Mouse (Mus musculus): ENCODE data around the gene Rpain.
A peak's percentile ranks its signal among the peaks of the same experiment; 100 is the strongest.

Gene Rpain

DNA sequence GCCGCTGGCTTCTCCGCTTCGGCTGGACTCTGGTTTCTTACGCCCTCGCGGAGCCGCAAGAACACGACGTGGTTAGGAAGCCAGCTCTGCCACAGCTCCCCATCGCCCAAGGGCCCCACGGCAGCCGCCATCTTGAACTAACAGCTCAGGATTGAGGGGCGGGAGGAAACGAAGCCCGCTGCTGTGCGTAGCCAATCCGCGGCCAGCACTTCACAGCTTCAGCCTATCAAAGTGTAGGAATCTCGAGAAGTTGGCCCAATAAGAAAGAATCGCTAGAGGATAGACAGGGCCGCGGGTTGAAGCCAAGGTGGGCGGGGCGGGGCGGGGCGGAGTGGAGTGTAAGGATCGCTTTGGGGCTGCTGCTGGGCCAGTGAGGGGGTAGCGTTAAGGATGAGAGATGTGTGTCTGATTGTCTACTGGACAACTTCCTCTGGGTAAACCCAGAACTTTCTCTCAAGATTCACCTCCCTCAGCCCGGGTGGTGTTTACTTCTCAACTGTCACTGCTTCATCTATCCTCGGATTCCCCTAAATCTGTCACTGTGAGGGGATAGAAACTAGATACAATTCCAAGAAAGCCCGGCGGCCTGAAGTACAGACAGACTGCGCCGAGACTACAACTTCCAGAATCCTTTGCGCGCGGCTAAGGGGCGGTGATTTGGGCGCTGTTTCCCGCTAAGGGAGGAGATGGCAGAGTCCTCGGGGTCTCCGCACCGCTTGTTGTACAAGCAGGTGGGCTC lies at the start of gene Rpain, which contains the start of gene Nup88:
Gene Rpain, plus strand, starts transcription at position 393 of the 739 bp plus-strand sequence.
Gene Nup88, minus strand, starts transcription at position 153 of the 739 bp plus-strand sequence.
- DNase-seq (ENCODE audit: low spot score), result peak; percentile 93

GRCm38 (mm10) chr11:70931461-70931860 lies 38.6 kb upstream of the Rpain start:
- DNase-seq (ENCODE audit: low spot score), result no peak

DNA sequence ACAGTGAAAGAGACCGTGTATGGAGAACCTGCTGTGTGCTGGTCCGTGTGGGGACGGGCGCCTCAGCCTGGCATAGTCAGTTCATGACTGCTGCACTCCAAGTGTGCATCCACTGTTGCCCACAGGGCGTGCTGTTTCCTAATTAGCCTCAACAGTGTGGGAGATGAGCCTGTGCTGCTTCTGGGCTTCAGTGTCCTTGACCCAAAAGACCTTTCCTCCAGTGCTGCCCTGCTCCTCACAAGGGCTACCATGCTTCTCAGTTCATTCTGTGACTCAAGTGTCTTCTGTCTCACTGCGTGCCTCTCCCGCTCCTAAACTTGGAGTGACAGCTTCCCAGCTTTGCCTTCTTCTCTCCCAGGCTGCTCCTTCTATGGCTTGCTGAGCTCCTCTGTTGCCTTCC lies 34.7 kb upstream of the Rpain start:
- DNase-seq (ENCODE audit: low spot score), result no peak

DNA sequence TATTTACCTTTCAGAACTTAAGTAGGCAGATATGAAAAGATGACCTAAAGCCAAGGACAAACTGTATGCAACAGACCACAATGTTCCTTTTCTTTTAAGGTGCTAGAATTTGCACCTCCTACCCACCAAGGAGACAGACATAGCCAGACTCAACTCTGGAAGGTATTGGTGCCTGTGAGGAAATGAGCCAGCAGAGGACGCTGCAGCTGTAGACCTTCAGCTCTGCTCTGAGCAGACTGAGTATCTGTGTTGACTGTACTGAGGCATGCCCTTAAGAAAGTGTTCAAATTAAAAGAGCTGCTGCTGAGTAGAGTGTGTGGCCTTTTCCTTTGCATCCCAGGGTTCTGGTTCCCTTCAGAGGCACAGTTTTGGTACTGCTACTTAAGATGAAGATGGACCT lies 27.4 kb upstream of the Rpain start:
- DNase-seq (ENCODE audit: low spot score), result no peak

DNA sequence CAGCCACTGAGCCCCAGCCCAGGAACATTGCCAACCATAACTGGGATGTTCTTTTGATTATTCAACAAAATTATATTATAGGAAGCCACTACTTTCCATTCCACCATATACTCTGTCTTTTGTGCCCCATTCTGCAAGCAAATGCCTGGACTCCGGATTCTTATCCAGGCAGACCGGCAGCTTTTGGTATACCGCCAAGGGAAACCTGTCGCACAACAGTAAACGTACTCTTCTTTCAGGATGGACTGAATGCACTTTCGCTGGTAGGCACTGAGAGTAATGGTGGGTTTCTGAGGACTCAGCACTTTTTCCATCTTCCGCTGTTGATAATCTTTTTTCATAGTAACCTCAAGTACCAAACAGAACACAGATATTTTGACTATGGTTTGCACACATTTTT lies 26.4 kb upstream of the Rpain start:
- DNase-seq (ENCODE audit: low spot score), result no peak

GRCm38 (mm10) chr11:70944935-70945817 lies 24.8 kb upstream of the Rpain start:
- no peak for DNase-seq (ENCODE audit: low spot score)

DNA sequence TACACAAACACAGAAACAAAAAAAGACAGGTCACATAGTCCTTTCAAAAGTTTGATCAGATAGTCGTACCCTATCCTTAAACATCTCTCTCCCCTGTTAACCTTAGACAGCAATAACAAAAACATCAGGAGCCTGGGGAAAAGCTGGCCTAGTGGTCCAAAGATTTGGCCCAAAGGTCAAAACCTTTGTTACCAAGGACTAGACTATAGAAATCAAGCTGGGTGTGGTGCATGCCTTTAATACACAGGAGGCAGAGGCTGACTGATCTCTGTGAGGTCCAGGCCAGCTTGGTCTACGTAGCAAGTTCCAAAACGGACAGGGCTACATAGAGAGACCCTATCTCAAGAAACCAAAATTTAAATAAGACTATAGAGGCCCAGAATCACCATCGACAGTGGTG lies 15.3 kb upstream of the Rpain start:
- no peak for DNase-seq (ENCODE audit: low spot score)

GRCm38 (mm10) chr11:70960786-70961554 lies 9.0 kb upstream of the Rpain start:
- no peak for DNase-seq (ENCODE audit: low spot score)

DNA sequence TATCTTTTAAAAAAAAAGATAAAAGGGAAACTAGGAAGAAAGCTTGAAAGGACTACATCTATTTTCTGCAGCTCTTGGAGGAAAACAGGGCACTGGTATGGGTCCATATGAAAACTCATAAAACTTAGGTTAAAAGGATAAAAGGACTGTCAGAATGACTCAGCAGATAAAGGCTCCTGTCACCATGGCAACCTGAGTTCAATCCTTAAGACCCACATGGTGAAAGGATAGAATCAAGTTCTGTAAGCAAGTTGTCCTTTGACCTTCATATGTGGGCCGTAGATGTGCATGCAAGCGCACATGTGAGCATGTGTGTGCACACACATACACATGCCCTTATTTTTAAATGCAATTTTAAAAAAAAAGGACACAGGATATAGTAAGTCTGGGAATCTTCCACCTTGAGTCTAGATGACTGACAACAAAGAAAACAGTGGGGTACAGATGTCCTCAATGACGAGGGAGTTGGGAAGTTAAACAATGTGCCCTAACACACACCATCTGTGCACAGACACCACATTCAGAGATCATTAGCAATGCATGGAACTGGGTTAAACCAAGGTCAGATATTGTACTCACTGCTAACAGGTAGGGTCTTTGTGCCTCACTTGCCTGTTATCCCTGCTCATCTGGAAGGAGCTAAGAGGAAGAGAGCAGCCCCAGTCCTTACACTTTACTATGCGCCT lies 5.6 kb upstream of the Rpain start:
- no peak for DNase-seq (ENCODE audit: low spot score)

- DNase-seq (ENCODE audit: low spot score), result no peak
These were observed 680 bp upstream of the Rpain start for GRCm38 (mm10) chr11:70969271-70969794.

DNA sequence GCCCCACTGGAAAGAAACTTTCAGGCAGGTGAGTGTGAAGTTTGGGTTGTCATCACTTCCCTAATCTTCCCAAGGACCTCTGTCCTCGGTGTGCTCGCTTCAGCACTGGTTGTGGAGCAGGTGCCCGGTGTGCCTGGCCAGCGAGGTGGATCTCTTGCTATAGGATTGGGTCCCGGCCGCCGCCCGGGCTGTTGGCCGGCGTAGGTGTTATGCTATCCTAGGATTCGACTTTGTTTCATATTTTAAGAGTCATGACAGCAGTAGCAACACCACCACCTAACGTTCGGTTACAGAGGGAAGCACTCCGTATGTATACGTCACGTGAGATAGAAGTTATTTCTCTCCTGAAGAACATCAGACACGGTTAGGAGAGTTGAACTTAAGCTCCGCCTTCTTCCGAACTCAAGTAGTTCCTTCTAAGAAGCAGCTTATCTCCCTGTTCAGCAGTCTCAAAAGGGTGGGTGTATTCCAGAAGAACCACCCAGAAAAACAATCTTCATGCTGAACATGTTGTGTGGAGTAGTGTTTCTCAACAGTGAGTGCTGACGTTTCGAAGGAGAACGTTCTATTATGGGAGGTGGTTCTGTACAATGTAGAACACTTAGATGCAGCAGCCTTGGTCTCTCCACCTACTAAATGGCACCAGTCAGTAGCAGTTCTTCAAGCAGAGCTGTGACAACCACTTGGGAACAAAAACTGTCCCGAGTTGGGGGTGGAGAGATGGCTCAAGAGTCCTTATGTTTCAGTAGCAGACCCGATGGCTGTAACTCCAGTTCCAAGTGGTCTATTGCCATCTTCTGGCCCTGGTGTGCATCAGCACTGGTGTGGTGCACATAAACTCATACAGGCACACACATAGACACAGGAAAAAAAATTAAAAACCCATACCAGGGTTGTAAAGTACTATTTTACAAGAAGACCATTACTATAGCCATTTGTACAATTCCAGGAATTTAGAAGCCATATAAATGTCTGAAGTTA lies 837 bp downstream of the Rpain start:
- peak; percentile 49 for DNase-seq (ENCODE audit: low spot score)

GRCm38 (mm10) chr11:70972586-70972985 lies 2.6 kb downstream of the Rpain start:
- DNase-seq (ENCODE audit: low spot score), result no peak

- DNase-seq (ENCODE audit: low spot score), result peak; percentile 22
These were observed 3.9 kb downstream of the Rpain start for GRCm38 (mm10) chr11:70973947-70974346.

DNA sequence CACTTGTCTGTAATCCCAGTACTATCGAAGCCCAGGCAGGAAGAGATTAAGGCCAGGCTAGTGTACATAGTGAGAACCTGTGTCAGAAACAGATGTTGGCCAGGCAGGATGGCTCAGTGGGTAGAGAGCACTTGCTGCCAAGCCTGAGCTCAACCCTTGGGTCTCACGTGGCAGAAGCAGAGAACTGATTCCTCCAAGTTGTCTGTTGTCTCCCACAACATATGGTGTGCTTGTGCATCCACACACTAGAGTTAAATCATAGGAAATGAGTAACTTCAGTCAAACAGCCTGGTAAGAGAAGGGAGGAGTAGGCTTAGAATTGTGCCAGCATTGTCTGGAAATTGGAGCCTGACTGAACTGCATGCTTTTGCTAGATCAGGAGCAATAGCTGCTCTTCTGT lies 5.2 kb downstream of the Rpain start:
- no peak for DNase-seq (ENCODE audit: low spot score)

- DNase-seq (ENCODE audit: low spot score), result no peak
These were observed 7.3 kb downstream of the Rpain start for GRCm38 (mm10) chr11:70977293-70977692.

DNA sequence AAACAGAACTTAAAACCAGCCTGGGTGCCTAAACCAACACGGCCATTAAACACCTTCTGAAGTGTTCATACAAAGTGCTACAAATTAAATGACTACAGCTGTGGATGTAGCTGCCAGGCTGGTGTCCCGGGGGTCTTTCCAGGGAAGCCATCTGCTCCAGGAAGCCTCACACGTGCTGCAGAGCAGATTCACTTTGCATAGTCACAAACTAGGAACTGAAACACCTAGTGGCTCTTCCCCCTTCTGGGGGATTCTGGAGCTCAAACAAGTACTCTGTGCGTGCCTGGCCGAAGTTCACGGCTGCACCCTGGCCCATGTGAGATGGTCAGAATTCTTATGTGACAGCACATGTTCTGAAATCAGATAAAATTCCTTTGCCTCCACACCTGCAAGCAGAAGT lies 10.2 kb downstream of the Rpain start:
- DNase-seq (ENCODE audit: low spot score), result no peak

DNA sequence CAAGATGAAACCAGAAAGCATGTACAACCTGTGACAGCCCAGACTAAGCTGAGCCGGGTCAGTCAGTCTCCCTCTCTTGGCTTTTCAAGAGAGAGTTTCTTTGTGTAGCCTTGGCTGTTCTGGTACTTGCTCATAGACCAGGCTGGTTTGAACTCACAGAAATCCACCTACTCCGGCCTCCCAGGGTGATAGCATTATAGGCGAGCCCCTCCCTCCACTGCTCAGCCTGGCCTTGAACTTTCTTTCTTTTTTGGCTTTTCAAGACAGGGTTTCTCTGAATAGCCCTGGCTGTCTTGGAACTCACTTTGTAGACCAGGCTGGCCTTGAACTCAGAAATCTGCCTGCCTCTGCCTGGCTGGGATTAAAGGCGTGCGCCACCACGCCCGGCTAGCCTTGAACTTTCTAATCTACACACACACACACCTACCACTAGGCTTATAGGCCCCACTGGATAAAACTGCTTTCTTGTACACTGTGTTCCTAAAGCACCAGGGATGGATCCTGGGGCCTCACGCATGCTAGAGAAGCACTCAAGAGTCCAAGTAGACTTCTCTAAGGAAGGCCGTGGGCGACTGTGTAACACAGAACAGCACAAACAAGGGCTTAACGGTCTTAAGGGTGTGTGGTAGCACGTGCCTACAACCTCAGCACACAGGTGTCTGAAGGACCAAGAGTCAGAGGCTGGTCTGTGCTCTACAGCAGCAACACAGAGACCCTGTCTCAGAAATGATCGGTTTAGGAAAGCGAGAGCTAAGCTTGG lies 10.9 kb downstream of the Rpain start:
- no peak for DNase-seq (ENCODE audit: low spot score)

- DNase-seq (ENCODE audit: low spot score), result no peak
These were observed 12.0 kb downstream of the Rpain start for GRCm38 (mm10) chr11:70982030-70982429.

GRCm38 (mm10) chr11:70982557-70983228 lies 12.7 kb downstream of the Rpain start, which contains the start of gene C1qbp:
TSS of gene C1qbp (minus strand) at chr11:70983026.
- peak; percentile 90 for DNase-seq (ENCODE audit: low spot score)
